Mouse (Mus musculus): ENCODE measurements at regions not wholly inside any gene's neighbourhood (a gene's known extent, or its start where the extent isn't known, plus 50 kb on each side); places are given as distances from the start of the nearest gene placed in this dataset.

- H3K27me3 ChIP-seq = no peaks in the 10 kb centered on the region
- H3K4me2 ChIP-seq = no peak overlapping the region
- no peaks in the 10 kb centered on the region for H3K9me3 ChIP-seq
- no peak overlapping the region for H3K27ac ChIP-seq (replicated peaks)
- no peak for ATAC-seq (ENCODE audit: low FRiP score, low read depth)
- H3K36me3 ChIP-seq = no peaks in the 10 kb centered on the region
- 81% methylated on average over 1 of the region's 1 CpGs for WGBS
- no peak overlapping the region for H3K9ac ChIP-seq
- H3K4me1 ChIP-seq (replicated peaks) = no peaks in the 10 kb centered on the region
- H3K4me3 ChIP-seq = no peak overlapping the region
Measured at GRCm38 (mm10) chr4:70160525-70161224, 249.6 kb downstream of the Cdk5rap2 start.

GRCm38 (mm10) chr4:70160062-70160461 lies 250.2 kb downstream of the Cdk5rap2 start:
- WGBS = 93% methylated on average over 1 of the region's 1 CpGs
- no peak for ATAC-seq (ENCODE audit: low FRiP score, low read depth)
- Histone ChIP-seq H3K4me2 (no peak overlapping the region), H3K27ac (replicated peaks) (no peak overlapping the region), H3K36me3 (no peaks in the 10 kb centered on the region), H3K4me3 (no peak overlapping the region), H3K4me1 (replicated peaks) (no peaks in the 10 kb centered on the region), H3K9me3 (no peaks in the 10 kb centered on the region), H3K9ac (no peak overlapping the region), H3K27me3 (no peaks in the 10 kb centered on the region)

- Histone ChIP-seq H3K4me1 (replicated peaks) (no peaks in the 10 kb centered on the region), H3K9me3 (no peaks in the 10 kb centered on the region), H3K4me2 (no peak overlapping the region), H3K27ac (replicated peaks) (no peak overlapping the region), H3K9ac (no peak overlapping the region), H3K27me3 (no peaks in the 10 kb centered on the region), H3K36me3 (no peaks in the 10 kb centered on the region), H3K4me3 (no peak overlapping the region)
- WGBS = 67% methylated on average over 3 of the region's 3 CpGs
- no peak for ATAC-seq (ENCODE audit: low FRiP score, low read depth)
Measured at GRCm38 (mm10) chr4:70153179-70153578, 257.1 kb downstream of the Cdk5rap2 start.

GRCm38 (mm10) chr4:70109011-70109410 lies 301.2 kb downstream of the Cdk5rap2 start:
- H3K4me1 ChIP-seq (replicated peaks) = no peaks in the 10 kb centered on the region
- ATAC-seq (ENCODE audit: low FRiP score, low read depth) = no peak

GRCm38 (mm10) chr4:70105776-70106175 lies 304.5 kb downstream of the Cdk5rap2 start:
- H3K4me2 ChIP-seq = no peak overlapping the region
- ATAC-seq (ENCODE audit: low FRiP score, low read depth) = no peak

More at GRCm38 (mm10) chr4:70109011-70109410, 301.2 kb downstream of the Cdk5rap2 start:
- Histone ChIP-seq H3K27me3 (no peaks in the 10 kb centered on the region), H3K4me2 (no peak overlapping the region), H3K9ac (no peak overlapping the region), H3K4me3 (no peak overlapping the region), H3K36me3 (no peaks in the 10 kb centered on the region), H3K9me3 (no peaks in the 10 kb centered on the region), H3K27ac (replicated peaks) (no peak overlapping the region)

GRCm38 (mm10) chr4:70097353-70097752 lies 312.9 kb downstream of the Cdk5rap2 start:
- no peak overlapping the region for H3K9ac ChIP-seq
- ATAC-seq (ENCODE audit: low FRiP score, low read depth) = no peak
- H3K4me2 ChIP-seq = no peak overlapping the region
- no peak overlapping the region for H3K4me3 ChIP-seq
- no peaks in the 10 kb centered on the region for H3K36me3 ChIP-seq
- 88% methylated on average over 3 of the region's 3 CpGs for WGBS
- H3K27ac ChIP-seq (replicated peaks) = no peak overlapping the region
- H3K9me3 ChIP-seq = no peaks in the 10 kb centered on the region
- H3K27me3 ChIP-seq = no peaks in the 10 kb centered on the region
- H3K4me1 ChIP-seq (replicated peaks) = no peaks in the 10 kb centered on the region

More at GRCm38 (mm10) chr4:70105776-70106175, 304.5 kb downstream of the Cdk5rap2 start:
- H3K4me1 ChIP-seq (replicated peaks) = no peaks in the 10 kb centered on the region
- no peak overlapping the region for H3K27ac ChIP-seq (replicated peaks)
- H3K9me3 ChIP-seq = no peaks in the 10 kb centered on the region
- no peak overlapping the region for H3K9ac ChIP-seq
- no peaks in the 10 kb centered on the region for H3K36me3 ChIP-seq
- 85% methylated on average over 2 of the region's 2 CpGs for WGBS
- H3K27me3 ChIP-seq = no peaks in the 10 kb centered on the region
- no peak overlapping the region for H3K4me3 ChIP-seq

- H3K36me3 ChIP-seq = no peaks in the 10 kb centered on the region
- no peak overlapping the region for H3K27ac ChIP-seq (replicated peaks)
- no peaks in the 10 kb centered on the region for H3K27me3 ChIP-seq
- no peaks in the 10 kb centered on the region for H3K4me1 ChIP-seq (replicated peaks)
- H3K9me3 ChIP-seq = no peaks in the 10 kb centered on the region
- H3K9ac ChIP-seq = no peak overlapping the region
- no peak overlapping the region for H3K4me3 ChIP-seq
- ATAC-seq (ENCODE audit: low FRiP score, low read depth) = no peak
- no peak overlapping the region for H3K4me2 ChIP-seq
Measured at GRCm38 (mm10) chr4:70078206-70078605, 332.0 kb downstream of the Cdk5rap2 start.

GRCm38 (mm10) chr4:70062516-70062915 lies 347.7 kb downstream of the Cdk5rap2 start:
- no peaks in the 10 kb centered on the region for H3K36me3 ChIP-seq
- ATAC-seq (ENCODE audit: low FRiP score, low read depth) = no peak
- no peak overlapping the region for H3K9ac ChIP-seq
- no peak overlapping the region for H3K27ac ChIP-seq (replicated peaks)
- no peaks in the 10 kb centered on the region for H3K9me3 ChIP-seq
- H3K27me3 ChIP-seq = no peaks in the 10 kb centered on the region
- no peaks in the 10 kb centered on the region for H3K4me1 ChIP-seq (replicated peaks)
- no peak overlapping the region for H3K4me3 ChIP-seq
- H3K4me2 ChIP-seq = no peak overlapping the region
- 68% methylated on average over 1 of the region's 1 CpGs for WGBS

GRCm38 (mm10) chr4:70058831-70059544 lies 351.3 kb downstream of the Cdk5rap2 start:
- Histone ChIP-seq H3K9ac (no peak overlapping the region), H3K9me3 (no peaks in the 10 kb centered on the region), H3K36me3 (no peaks in the 10 kb centered on the region), H3K4me1 (replicated peaks) (no peaks in the 10 kb centered on the region), H3K4me2 (no peak overlapping the region), H3K4me3 (no peak overlapping the region), H3K27me3 (no peaks in the 10 kb centered on the region), H3K27ac (replicated peaks) (0 out of 2 replicates have a peak overlapping the region, but pooled peaks have one; percentile 45)
- WGBS = 66% methylated on average over 12 of the region's 12 CpGs
- peak; percentile 77 for ATAC-seq (ENCODE audit: low FRiP score, low read depth)

- H3K36me3 ChIP-seq = no peaks in the 10 kb centered on the region
- no peak overlapping the region for H3K4me2 ChIP-seq
- no peak for ATAC-seq (ENCODE audit: low FRiP score, low read depth)
- H3K4me1 ChIP-seq (replicated peaks) = no peaks in the 10 kb centered on the region
- WGBS = 86% methylated on average over 2 of the region's 2 CpGs
- no peak overlapping the region for H3K4me3 ChIP-seq
- no peak overlapping the region for H3K27ac ChIP-seq (replicated peaks)
- no peaks in the 10 kb centered on the region for H3K9me3 ChIP-seq
- no peaks in the 10 kb centered on the region for H3K27me3 ChIP-seq
- no peak overlapping the region for H3K9ac ChIP-seq
Measured at GRCm38 (mm10) chr4:70053136-70053535, 357.1 kb downstream of the Cdk5rap2 start.

GRCm38 (mm10) chr4:70038241-70038640 lies 372.0 kb downstream of the Cdk5rap2 start:
- Histone ChIP-seq H3K4me2 (no peak overlapping the region), H3K27ac (replicated peaks) (no peak overlapping the region), H3K4me1 (replicated peaks) (no peaks in the 10 kb centered on the region), H3K36me3 (no peaks in the 10 kb centered on the region), H3K9me3 (no peaks in the 10 kb centered on the region), H3K9ac (no peak overlapping the region), H3K27me3 (no peaks in the 10 kb centered on the region), H3K4me3 (no peak overlapping the region)
- no peak for ATAC-seq (ENCODE audit: low FRiP score, low read depth)
- WGBS = 80% methylated on average over 1 of the region's 1 CpGs

GRCm38 (mm10) chr4:70035912-70036311 lies 374.3 kb downstream of the Cdk5rap2 start:
- Histone ChIP-seq H3K9ac (no peak overlapping the region), H3K4me1 (replicated peaks) (no peaks in the 10 kb centered on the region), H3K27ac (replicated peaks) (no peak overlapping the region), H3K27me3 (no peaks in the 10 kb centered on the region), H3K36me3 (no peaks in the 10 kb centered on the region), H3K4me3 (no peak overlapping the region), H3K4me2 (no peak overlapping the region), H3K9me3 (no peaks in the 10 kb centered on the region)
- 68% methylated on average over 1 of the region's 1 CpGs for WGBS
- peak; percentile 63; the same call in 1 of the 2 replicates for ATAC-seq (ENCODE audit: low FRiP score, low read depth)
